Mouse (Mus musculus): ENCODE results near the gene 4933417A18Rik. TPM values are rescaled to one million over a fixed set of nuclear protein-coding genes. Genes with fewer than 3 reads are reported as not detected.
"Not testable (repeated sequence)": the region's sequence is repeated elsewhere in the genome, so short reads cannot be mapped to it uniquely, and the experiment has no call there.

4933417A18Rik gene
- polyA plus RNA-seq (2012; rRNA removed): not detected in 2 replicates

DNA sequence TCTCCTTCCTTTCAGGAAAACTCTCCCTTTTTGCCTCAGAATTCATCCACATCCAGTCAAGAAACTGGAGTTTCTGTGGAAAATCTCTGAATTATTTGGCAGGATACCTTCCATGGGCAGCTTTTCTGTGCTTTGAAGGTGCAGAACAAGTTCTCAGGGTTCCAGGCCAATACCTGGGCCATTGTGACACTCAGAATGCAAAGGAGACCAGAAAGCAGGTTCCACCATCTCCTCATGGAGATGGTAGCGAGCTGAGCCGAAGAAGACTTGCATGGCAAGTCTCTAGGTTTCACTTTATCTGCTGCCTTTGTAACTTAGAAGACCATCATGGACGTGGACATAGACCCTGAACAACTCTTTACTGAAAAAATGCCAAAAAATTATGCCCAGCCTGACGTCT is at the start of gene 4933417A18Rik, which contains the start of gene Fam217a:
Gene 4933417A18Rik, plus strand, starts transcription at position 200 of the 400 bp plus-strand sequence.
Gene Fam217a, minus strand, starts transcription at position 101 of the 400 bp plus-strand sequence.
- H3K27ac ChIP-seq (ENCODE audit: insufficient read depth, low read length): no peak within 1 kb of the TSS
- TF ChIP-seq CTCF (IDR thresholded peaks at IDR 0.05; ENCODE audit: extremely low read depth, insufficient read depth, low read length) (no peak), POLR2A (IDR thresholded peaks at IDR 0.05; ENCODE audit: extremely low read depth, insufficient read depth, low read length) (no peak)

DNA sequence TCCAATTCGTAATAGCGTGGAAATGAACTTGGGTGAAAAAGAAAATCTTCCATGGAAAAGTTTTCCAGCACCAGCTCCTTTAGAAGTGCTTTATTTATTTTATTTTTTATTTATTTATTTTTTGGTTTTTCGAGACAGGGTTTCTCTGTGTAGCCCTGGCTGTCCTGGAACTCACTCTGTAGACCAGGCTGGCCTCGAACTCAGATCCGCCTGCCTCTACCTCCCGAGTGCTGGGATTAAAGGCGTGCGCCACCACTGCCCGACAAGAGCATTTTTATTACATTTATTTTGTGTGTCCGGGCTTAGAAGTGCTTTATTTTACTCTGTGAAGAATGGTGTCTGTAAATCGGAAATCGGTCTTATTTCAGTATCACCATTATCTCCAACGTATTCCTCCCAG is 49.5 kb upstream of the 4933417A18Rik start:
- H3K4me3 ChIP-seq (ENCODE audit: insufficient read depth, low read length): peak overlapping the region; percentile 71
- H3K4me1 ChIP-seq (ENCODE audit: control insufficient read depth, insufficient read depth, low read length); H3K27ac ChIP-seq (ENCODE audit: insufficient read depth, low read length): not testable (repeated sequence)

More for the DNA sequence above, at the start of gene 4933417A18Rik, which contains the start of gene Fam217a:
- Histone ChIP-seq H3K4me1 (ENCODE audit: control insufficient read depth, insufficient read depth, low read length) (no peaks in the 10 kb centered on the region), H3K4me3 (ENCODE audit: insufficient read depth, low read length) (no peak within 1 kb of the TSS)

DNA sequence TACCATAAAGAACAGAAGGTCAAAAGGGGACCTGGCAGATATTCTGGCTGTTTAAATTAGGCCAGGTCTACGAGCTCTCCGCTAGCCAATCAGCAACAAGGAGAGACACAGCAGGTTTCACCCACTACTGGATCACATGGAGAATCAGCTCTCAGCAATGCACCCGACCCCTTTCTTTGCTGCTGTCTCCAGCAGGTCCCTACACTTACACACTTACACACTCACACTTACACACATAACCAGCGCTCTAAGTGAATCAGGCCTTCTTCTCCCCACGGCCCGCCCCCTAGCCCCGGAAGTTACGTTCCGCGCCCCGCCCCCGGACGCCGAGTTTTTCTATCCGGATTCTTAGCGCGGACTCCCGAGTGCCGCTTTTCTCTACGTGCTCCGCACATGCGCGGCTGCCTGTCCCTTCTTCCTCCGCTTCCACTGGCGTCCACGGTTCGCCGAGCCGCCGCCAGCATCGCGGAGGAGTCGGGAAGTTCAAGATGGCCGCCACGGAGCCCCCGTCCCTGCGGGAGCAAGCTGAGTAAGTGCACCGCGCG is 49.0 kb upstream of the 4933417A18Rik start, which contains the start of gene Prpf4b:
Gene Prpf4b, plus strand, starts transcription at position 137 of the 545 bp plus-strand sequence.
- peak within 1 kb of the TSS; percentile 93 for H3K27ac ChIP-seq (ENCODE audit: insufficient read depth, low read length)
- H3K4me1 ChIP-seq (ENCODE audit: control insufficient read depth, insufficient read depth, low read length): no peaks in the 10 kb centered on the region; the same call in 1 of the 2 replicates
- H3K4me3 ChIP-seq (ENCODE audit: insufficient read depth, low read length): peak within 1 kb of the TSS; percentile 71
- TF ChIP-seq POLR2A (IDR thresholded peaks at IDR 0.05; ENCODE audit: extremely low read depth, insufficient read depth, low read length) (peak; percentile 74), CTCF (IDR thresholded peaks at IDR 0.05; ENCODE audit: extremely low read depth, insufficient read depth, low read length) (no peak)

DNA sequence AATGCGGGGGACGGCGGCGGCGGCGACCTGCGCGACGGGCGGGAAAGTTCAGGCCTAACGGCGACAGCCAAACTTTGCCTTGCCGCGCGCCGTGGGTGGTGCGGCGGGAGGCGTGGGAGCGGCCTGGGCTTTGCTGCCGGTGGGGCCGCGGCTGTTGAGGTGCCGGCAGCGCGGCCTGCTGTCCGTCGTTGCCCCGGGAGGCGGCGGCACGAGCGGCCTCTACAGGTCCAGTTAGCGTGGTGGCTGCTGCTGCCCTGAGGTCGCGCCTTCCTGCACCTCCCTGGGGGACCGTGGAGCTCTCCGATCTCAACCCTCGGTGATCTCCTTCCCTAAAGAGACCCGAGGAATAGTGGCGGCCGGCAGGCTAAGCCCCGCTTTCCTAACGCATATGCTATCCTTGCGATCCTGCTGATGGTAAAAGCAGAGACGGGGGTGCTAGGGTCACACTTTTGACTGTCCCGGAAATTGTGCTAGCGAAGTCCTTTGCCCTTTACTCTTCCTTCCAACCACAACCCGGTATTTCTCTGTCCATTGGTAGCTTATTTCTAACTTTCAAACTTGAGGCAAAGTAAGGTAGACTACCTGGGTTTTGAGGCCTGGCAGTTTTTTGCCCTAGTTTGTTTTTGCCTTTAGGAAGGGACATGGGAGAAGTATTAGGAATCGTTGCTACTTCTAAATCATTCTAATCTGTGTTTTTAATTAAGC is 48.3 kb upstream of the 4933417A18Rik start:
- H3K4me3 ChIP-seq (ENCODE audit: insufficient read depth, low read length): peak overlapping the region; percentile 71
- H3K4me1 ChIP-seq (ENCODE audit: control insufficient read depth, insufficient read depth, low read length): no peaks in the 10 kb centered on the region; the same call in 1 of the 2 replicates
- H3K27ac ChIP-seq (ENCODE audit: insufficient read depth, low read length): peak overlapping the region; percentile 93
- no peak for TF ChIP-seq CTCF (IDR thresholded peaks at IDR 0.05; ENCODE audit: extremely low read depth, insufficient read depth, low read length)
- TF ChIP-seq POLR2A (IDR thresholded peaks at IDR 0.05; ENCODE audit: extremely low read depth, insufficient read depth, low read length): no peak

DNA sequence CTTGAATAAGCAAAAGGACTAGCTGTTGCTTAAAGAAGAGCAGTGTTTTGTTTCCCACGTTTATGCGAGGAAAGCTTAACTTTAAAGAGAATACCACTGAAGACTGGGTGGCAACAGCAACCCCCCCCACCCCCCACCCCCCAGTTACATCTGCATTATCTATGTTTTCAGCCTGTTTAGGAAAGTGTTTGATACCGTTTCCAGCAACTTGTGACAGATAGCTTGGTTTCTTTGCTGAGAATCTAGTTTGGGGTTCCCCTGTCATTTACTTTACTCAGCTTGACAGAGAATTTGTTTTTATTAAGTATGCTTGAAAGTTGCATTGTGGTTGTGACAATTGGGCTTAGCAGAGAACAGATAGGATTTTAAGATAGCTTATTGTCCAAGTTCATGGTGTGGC is 47.7 kb upstream of the 4933417A18Rik start:
- no peak for TF ChIP-seq CTCF (IDR thresholded peaks at IDR 0.05; ENCODE audit: extremely low read depth, insufficient read depth, low read length)
- TF ChIP-seq POLR2A (IDR thresholded peaks at IDR 0.05; ENCODE audit: extremely low read depth, insufficient read depth, low read length): no peak
- H3K27ac ChIP-seq (ENCODE audit: insufficient read depth, low read length): no peak overlapping the region
- H3K4me1 ChIP-seq (ENCODE audit: control insufficient read depth, insufficient read depth, low read length): no peaks in the 10 kb centered on the region; the same call in 1 of the 2 replicates
- peak overlapping the region; percentile 71; the same call in 1 of the 2 replicates for H3K4me3 ChIP-seq (ENCODE audit: insufficient read depth, low read length)

DNA sequence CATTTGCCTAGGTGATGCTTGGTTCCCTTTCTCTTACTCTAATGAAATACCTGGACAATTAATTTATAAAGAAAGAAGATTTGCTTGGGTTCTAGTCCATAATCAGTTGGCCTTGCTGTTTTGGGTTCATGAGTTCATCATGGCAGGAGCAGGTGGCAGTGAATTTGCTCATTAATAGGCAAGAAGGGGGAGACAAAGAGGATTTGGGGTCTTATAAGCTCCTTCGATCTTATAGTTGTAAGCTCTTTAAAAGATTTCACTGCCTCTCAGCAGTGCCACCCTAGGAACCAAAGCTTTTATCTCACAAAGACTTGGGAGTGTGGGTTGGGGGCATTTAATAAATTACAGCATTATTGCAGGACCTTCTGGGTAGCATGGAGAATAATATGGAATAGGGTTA is 31.3 kb upstream of the 4933417A18Rik start:
- TF ChIP-seq CTCF (IDR thresholded peaks at IDR 0.05; ENCODE audit: extremely low read depth, insufficient read depth, low read length) (no peak), POLR2A (IDR thresholded peaks at IDR 0.05; ENCODE audit: extremely low read depth, insufficient read depth, low read length) (no peak)
- no peak overlapping the region for H3K4me3 ChIP-seq (ENCODE audit: insufficient read depth, low read length)

DNA sequence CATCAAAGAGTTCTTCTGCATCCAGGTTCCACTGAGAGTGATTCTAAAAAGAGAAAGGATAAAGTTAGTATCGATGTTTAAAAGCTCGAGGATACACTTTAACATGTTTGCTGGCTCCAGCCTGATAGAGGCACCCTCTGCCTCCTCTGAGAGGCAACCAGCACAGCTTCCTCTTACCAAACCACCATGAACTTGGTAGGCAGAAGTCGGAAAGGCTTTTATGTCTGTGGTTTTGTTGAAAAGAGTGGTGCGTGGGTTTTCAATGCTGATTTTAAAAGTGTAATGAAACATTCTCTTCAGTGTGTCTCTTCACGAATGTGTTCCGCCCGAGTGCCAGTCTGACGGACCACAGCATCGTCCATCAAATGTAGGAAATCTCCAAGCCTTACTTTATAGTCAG is 9.6 kb upstream of the 4933417A18Rik start:
- Histone ChIP-seq H3K4me3 (ENCODE audit: insufficient read depth, low read length) (no peak overlapping the region), H3K27ac (ENCODE audit: insufficient read depth, low read length) (no peak overlapping the region), H3K4me1 (ENCODE audit: control insufficient read depth, insufficient read depth, low read length) (no peaks in the 10 kb centered on the region)
- TF ChIP-seq POLR2A (IDR thresholded peaks at IDR 0.05; ENCODE audit: extremely low read depth, insufficient read depth, low read length): no peak
- TF ChIP-seq CTCF (IDR thresholded peaks at IDR 0.05; ENCODE audit: extremely low read depth, insufficient read depth, low read length): no peak

More for the DNA sequence above, 31.3 kb upstream of the 4933417A18Rik start:
- Histone ChIP-seq H3K4me1 (ENCODE audit: control insufficient read depth, insufficient read depth, low read length) (no peaks in the 10 kb centered on the region), H3K27ac (ENCODE audit: insufficient read depth, low read length) (no peak overlapping the region)

DNA sequence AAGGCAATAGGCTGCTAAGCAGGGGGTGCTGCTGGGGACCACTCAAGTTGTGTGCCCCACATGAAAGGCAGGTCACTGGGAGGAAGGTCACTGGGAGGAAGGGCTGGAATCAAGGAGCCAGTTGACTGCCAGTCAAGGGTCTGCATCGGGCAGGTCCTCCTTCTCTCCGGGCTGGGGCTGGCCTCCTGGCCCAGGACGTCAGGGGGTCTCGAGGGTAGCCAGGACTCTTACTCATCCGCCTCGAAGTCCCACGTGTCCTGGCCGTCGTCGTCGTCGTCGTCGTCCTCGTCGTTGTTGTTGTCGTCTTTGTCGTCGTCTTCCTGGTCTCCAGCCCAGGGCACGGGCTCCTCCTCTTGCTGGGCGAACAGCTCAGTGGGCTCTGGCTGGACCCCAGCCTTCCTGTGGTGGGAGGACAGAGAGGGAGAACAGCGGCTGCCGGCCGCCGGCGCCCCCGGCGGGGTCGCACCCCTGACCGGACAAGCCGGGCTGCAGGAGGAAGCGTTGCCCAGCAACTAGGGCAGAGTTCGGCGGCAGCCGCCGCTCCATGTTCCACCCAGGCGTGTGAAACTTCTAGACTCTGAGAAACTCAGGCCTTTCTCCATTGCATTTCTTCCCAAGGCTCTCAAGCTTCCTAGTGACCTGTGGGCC is 7.6 kb upstream of the 4933417A18Rik start:
- Histone ChIP-seq H3K4me3 (ENCODE audit: insufficient read depth, low read length) (no peak overlapping the region), H3K4me1 (ENCODE audit: control insufficient read depth, insufficient read depth, low read length) (no peaks in the 10 kb centered on the region)
- TF ChIP-seq CTCF (IDR thresholded peaks at IDR 0.05; ENCODE audit: extremely low read depth, insufficient read depth, low read length) (no peak), POLR2A (IDR thresholded peaks at IDR 0.05; ENCODE audit: extremely low read depth, insufficient read depth, low read length) (no peak)

DNA sequence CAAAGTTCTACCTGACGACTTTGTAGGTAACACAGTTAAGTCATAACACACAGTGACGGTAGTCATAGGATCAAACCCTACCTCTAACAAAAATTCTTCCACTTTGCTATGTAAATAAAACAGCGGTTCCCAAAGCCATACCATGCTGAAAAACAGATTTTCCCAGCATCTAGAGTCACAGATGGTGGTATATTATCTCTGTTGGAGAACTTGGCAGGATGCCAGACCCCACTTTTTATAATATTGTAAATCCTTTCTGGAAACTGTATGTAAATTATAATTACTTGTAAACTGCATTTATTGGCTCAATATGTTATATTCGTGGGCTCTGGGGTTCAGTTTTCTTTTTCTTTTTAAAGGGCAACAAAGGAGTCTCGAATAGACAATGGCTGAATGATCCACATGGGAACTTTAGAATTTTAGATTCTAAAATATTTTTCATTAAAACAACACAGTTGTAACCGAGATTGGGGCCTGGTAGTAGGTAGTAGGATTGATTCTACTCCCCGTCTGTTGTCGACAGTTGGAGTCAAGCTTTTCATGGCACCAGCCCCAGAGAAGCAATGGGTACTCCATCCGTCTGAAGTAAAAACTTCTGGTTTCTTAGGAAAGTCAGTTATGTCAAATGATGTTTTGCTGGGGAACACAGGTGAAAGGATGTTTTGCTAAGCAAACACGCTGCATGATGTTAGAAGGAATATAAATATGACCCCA is 10.9 kb downstream of the 4933417A18Rik start:
- no peak overlapping the region for H3K27ac ChIP-seq (ENCODE audit: insufficient read depth, low read length)
- no peaks in the 10 kb centered on the region for H3K4me1 ChIP-seq (ENCODE audit: control insufficient read depth, insufficient read depth, low read length)
- TF ChIP-seq CTCF (IDR thresholded peaks at IDR 0.05; ENCODE audit: extremely low read depth, insufficient read depth, low read length): no peak
- TF ChIP-seq POLR2A (IDR thresholded peaks at IDR 0.05; ENCODE audit: extremely low read depth, insufficient read depth, low read length): no peak
- no peak overlapping the region for H3K4me3 ChIP-seq (ENCODE audit: insufficient read depth, low read length)

More for the DNA sequence above, 7.6 kb upstream of the 4933417A18Rik start:
- H3K27ac ChIP-seq (ENCODE audit: insufficient read depth, low read length): no peak overlapping the region

Data from cortical plate, adult 2 months (tissue).